Mouse (Mus musculus) right cerebral cortex, postnatal 10 days (tissue): ENCODE measurements at regions not wholly inside any gene's neighbourhood (a gene's known extent, or its start where the extent isn't known, plus 50 kb on each side); places are given as distances from the start of the nearest gene placed in this dataset.

ENCODE experiments used
- DNase-seq, 2 experiments: peaks; one replicate each; pipeline ENCODE4 v3.0.0; 2021; ENCODE audit warnings: low spot score in 2 of 2

- DNase-seq, result no peak
These were observed 1358.4 kb downstream of the Gsdmc2 start for GRCm38 (mm10) chr15:62486540-62486939.

DNA sequence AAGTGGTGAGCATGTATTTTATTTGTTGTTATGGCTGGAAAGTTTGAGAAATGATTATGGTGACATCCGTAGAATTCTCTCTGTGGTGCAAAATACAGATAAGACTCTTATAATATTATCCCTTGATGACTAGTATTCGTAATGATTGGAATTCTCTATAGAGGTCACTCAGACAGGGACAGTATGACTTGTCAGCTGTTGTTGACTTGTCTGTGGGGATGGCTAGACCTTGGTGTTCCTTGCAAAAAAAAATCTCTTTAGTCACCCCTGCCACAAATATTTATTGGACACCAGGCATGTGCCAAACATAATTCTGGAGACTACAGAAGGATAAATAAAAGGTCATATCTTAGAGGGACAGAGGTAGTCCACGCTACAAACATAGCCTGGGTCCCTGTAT is 1360.6 kb downstream of the Gsdmc2 start:
- DNase-seq, result no peak

DNA sequence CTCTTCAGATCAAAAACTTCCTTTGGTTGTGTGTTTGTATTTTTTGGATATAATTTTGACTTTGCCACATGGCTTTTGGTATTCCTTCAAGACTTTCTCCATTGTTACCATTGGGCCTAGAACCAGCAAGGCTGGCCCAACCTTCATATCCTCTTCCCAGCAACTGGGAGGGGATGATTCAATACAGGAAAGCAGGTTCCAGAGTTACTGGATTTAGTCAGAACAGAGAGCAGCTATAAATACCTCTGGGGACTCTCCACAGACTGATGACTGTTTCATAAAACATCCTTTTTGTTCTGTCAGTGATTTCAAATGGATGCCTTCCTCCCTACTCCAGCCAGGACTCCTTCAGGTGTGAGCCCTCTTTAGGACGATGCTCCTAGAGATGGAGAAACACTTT is 1361.4 kb downstream of the Gsdmc2 start:
- DNase-seq, result no peak

DNA sequence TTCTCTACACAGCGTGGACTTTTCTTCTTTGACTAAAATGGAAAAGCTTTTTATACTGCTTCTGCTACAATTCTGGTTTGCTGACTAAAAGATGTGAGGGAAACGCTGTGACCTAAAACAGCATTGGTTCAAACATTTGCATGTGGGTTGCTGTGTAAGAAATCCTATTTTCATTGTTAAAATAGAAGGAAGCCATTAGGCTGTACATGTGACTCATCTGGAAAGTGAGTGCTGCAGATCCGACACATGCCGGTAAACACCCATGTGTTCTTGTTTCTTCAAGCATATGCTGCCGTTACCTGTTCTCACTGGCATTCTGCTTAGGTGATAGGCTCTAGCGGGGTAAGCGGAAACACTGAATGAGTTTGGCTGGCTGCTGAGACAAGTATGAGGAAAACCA is 1362.6 kb downstream of the Gsdmc2 start:
- DNase-seq, result no peak

DNA sequence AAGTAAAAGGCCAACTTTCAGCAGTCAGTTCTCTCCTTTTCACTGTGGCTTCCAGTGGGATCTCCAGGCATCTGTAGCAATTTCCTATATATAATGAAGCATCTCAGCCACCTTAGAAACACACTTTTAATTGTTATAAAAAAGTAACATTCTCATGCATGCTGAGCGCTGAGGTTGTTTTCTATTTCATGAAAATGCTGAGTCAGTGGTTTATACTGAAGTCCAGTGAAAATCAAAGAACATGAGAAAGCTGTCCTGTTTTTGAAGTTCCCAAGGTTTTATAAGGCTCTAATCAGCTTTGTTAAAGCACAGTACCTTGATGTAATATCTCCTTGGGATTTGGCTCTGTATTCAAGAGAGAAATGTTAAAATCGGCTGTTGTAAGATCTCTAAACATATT is 1367.2 kb downstream of the Gsdmc2 start:
- DNase-seq, result no peak

DNA sequence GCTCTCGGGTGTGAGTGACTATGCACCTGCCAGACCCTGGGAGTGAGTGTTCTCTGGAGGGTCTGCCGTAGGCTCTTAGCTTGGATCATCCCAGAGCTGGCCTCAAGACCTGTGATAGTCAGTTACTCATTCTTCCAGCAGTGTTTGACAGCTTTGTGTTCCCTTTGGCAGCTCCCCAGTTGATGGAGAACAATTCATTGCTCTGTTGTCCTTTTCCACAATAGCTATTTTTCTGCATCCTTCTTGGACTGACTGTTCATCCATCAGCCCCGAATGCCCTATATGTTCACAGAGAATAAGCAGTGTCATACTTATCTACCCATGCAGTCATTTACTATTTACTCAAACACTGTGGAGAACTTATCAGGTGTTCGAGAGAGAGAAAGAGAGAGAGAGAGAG is 1368.5 kb downstream of the Gsdmc2 start:
- no peak for DNase-seq

DNA sequence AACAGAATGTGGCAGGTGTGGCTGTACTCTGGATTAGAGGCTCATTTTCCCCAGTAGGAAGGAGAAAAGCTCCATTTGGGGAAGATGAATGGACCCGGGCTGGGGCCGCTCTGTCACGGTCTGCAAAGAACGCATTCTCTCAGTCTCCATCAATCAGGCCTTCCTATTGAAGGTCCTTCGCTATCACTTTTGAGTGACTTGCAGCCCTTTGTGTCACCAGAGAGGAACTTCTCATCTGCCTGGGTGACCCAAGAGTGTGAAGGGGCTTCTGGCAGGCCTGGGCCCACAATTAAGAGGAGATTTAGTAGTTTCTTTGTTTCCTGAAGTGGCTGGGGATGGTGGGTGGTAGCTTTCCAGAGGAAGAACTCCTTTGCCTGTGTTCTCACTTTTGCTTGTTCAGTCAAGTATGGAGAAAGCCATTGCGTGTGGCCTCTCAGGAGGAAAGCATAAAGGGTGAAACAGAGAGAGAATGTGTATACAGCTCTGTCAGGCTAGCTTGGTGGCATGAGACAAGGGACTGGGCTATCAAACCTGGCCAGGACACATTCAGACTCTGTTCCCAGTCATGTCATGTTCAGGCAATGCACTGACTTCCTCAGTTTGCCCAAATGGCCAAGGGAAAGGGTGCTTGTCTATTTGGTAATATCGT is 1374.2 kb downstream of the Gsdmc2 start:
- no peak for DNase-seq

DNA sequence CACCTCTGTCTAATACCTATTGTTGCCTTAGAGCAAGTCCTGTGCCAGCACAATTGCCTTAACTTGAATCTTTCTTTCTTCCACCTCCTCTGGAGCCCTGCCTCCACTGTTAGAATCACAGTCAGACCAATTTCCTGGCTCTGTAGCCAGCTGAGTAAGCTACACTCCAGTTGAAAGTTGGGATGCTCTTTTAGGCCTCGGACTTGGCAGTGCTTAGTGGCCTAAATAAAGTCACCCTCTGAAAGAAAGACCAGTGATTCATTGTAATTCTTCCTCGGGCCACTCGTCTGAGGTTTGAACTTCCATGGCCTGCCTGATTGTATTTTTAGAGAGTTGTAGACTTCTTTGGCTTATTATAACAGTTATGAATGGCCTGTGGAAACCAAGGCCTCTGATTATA is 1376.9 kb downstream of the Gsdmc2 start:
- DNase-seq, result no peak

- DNase-seq, result no peak
These were observed 1378.1 kb downstream of the Gsdmc2 start for GRCm38 (mm10) chr15:62466856-62467255.

GRCm38 (mm10) chr15:62465026-62465839 is 1379.7 kb downstream of the Gsdmc2 start:
- no peak for DNase-seq

DNA sequence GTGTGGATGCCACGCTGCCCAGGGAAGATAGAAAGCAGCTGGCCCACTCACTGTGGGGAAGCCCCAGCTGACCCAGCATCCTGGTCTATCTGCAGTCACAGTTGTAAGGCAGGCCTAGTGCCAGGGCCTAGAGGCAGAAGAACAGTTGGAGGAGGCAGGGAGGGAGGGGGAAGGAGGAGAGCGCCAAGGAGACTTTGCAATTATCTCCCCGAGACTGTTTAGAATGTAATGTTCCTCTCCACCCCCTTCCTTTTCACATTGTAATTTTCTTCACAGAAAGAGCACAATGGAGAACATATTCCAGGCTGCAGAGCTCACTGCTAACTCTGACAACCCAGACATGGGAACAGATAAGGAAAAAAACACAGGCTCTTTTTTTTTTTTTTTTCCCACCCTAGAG is 1382.3 kb downstream of the Gsdmc2 start:
- peak; percentile 84 to 89 for DNase-seq

- DNase-seq, result no peak
These were observed 1383.5 kb downstream of the Gsdmc2 start for GRCm38 (mm10) chr15:62461398-62462051.

- no peak for DNase-seq
These were observed 1384.3 kb downstream of the Gsdmc2 start for GRCm38 (mm10) chr15:62460724-62461123.

GRCm38 (mm10) chr15:62460026-62460607 is 1384.9 kb downstream of the Gsdmc2 start:
- DNase-seq, result no peak

DNA sequence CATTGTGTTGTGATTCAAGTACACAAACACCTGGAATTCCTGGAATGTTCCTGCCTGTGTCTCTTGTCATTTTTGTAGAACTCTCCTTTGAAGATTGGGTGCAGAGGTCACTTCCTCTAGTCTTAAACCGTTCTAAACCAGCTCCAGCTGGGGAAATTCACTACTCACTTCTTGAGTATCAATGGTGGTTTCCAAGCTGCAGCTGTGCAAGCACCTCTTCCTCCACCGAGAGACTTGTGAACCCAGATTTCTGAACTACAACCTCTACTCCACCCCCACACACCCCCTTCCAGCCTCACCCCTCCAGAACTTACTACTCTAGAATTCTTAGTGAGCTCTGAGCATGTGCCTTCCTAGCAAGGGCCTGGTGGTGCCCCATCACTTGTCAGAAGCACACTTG is 1387.0 kb downstream of the Gsdmc2 start:
- DNase-seq, result no peak

DNA sequence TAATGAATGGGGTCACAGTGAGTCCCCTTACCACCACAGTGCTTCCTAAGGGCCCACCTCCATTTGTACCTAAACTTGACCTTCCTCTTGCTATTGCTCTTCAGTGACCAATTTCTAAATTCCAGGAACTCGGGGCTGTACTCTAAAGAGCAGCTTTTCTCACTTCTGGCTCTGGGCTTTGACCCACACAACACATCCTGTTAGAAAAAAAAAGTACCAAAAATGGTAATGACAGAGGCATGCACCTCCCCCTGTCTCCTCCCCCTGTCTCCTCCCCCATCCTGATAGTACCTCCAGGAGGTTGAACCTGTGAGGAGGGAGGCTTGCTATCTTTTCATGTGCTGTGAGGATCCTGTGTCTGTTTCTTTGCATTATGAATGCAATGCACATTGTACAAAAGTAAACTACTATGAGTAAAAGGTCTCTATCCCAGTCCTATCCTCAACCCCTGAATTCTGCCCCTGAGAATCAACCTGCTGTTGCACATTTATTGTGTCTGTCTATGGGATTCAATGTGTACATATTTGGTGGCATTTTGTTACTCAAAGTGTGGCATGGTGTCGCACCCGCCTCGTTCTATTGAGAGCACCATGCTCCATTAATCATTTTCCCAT is 1387.8 kb downstream of the Gsdmc2 start:
- DNase-seq, result no peak

DNA sequence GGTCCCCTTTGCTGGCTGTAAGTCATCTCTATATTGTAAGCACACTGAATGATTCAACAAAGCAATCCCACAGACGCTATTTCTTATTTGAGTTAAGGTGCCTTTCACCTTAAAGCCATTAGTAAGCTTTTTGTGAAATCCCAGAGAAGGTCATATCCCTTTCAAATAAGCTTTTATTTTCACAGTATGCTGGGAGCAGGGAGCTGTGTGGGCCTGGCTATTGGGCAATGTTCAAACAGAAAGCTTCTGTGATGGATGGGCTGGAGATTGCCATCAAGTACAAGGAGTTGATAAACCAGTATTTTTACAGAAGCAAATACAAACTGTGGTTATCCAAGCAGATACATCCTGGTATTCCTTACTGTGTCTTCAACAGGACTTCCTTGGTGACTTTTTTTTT is 1389.0 kb downstream of the Gsdmc2 start:
- no peak for DNase-seq

- DNase-seq, result no peak
These were observed 1396.9 kb downstream of the Gsdmc2 start for GRCm38 (mm10) chr15:62448116-62448515.

DNA sequence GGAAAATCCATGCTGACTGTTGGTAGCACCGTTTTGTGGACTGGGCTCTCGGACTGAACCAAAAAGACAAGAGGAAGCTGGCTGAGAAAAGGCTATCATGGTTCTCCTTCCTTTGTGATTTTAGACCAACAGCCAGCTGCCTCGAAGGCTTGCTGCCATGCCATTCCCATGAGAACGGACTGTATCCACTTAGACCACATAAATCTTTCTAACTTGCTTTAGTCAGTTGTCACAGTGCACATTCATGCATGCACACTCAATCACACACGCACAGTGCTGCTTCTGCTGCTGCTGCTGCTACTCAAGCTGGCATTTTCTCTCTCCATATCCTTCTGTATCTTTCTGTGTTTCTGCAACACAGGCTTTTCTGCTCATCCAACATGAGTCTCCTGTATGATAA is 1405.8 kb downstream of the Gsdmc2 start:
- no peak for DNase-seq

- DNase-seq, result no peak
These were observed 1408.3 kb downstream of the Gsdmc2 start for GRCm38 (mm10) chr15:62436631-62437030.

DNA sequence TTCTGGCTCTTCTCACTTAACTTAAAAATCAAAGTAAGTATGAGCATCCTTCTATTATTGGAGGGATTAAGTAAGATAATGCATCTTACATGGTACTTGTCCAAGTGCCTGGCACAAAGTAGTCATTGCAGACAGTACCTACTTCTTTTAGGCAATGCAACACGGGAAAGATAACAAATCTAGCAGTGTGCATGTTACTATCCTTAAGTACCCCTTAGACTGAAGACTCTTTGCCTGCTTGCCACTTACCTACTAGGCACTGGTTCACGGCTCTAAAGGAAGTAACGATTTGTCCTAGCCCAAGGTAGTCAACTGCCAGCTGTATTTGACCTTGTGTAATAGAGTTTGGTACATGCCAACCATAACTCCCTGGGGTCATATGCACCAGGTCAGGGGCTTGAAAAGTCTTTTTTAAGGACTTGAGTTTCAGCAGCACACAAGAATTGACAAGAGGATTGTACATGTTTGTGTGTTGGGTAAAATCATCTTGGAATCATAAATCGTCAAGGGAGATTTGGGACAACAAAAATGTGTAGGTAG is 1409.8 kb downstream of the Gsdmc2 start:
- DNase-seq, result no peak

- no peak for DNase-seq
These were observed 1412.2 kb downstream of the Gsdmc2 start for GRCm38 (mm10) chr15:62432742-62433245.
